Mouse (Mus musculus) erythroblast, embryonic 14.5 days (primary cell): Measurements from ENCODE around the gene Mllt1.

Source experiments
- GATA1 ChIP-seq: IDR thresholded peaks from 2 replicates; pipeline ENCODE4 v1.6.1; 2012; ENCODE audit warnings: low read length, inconsistent platforms, mixed read lengths
- TAL1 ChIP-seq: IDR thresholded peaks from 3 replicates; pipeline ENCODE4 v1.6.1; 2012; ENCODE audit warnings: low read length, inconsistent platforms, mixed read lengths

DNA sequence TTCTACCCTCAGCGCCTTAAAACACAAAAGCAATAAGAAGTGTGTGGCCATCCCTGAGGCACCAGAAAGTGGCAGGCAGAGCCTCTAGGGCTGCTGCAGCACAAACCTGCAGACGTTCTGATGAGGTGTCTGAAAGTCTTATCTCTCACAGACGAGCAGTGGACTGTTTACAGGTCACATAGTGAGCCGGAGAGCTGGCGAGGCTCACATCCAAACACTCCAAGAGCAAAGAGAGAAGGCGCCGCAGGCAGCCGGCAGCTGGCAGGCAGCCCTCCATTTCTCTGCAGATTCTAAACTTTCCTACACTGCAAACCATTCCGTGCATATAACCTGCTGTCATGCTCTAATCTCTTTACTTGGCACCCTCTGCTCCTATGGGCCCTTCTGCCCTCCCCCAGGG, 27.3 kb downstream of the Mllt1 start:
- TF ChIP-seq TAL1 (no peak), GATA1 (no peak)
